Mouse (Mus musculus): ENCODE measurements around the gene Irs3.

DNA sequence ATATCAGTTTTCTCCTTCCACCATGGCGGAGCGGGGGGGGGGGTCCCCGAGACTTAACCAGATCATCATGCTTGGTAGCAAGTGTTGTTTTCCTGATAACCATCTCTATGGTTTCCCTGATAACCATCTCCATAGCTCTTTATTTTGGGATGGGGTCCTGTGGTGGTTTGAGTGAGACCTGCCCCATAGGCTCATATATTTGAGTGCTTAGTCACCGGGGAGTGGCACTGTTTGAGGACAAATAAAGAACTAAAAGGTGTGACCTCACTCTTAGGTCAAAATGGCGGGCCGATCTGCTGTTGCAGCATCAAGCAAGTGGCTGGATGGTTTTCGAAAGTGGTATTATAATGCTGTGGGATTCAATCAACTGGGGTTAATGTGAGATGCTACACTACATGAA is 30.2 kb downstream of the Irs3 start:
- TF ChIP-seq CEBPB (IDR thresholded peaks at IDR 0.05; ENCODE audit: insufficient read depth, poor library complexity, severe bottlenecking), result no peak
- no peak for TF ChIP-seq POLR2A (IDR thresholded peaks at IDR 0.05; ENCODE audit: insufficient read length, low read depth)
- no peak for TF ChIP-seq MAX (IDR thresholded peaks at IDR 0.05; ENCODE audit: low read depth)
- TF ChIP-seq POLR2AphosphoS2 (IDR thresholded peaks at IDR 0.05; ENCODE audit: insufficient read length, low read depth), result no peak
- TF ChIP-seq SRF (IDR thresholded peaks at IDR 0.05; ENCODE audit: control insufficient read depth, insufficient read length, low read depth), result no peak

Measured in myocyte (in vitro differentiated cells).